Mouse (Mus musculus) embryonic facial prominence, embryonic 12.5 days (tissue): ENCODE measurements at regions not wholly inside any gene's neighbourhood (a gene's known extent, or its start where the extent isn't known, plus 50 kb on each side); places are given as distances from the start of the nearest gene placed in this dataset.

Source experiments
- ATAC-seq: fragments of 200-750 bp; cut with Nextera tagmentation; 2 replicates; pipeline ENCODE4 v1.8.0; 2017; ENCODE audit not compliant: insufficient number of reproducible peaks, insufficient read depth, low FRiP score, low TSS enrichment
- H3K27ac ChIP-seq: fragments of 300-500 bp; sonication (generic); 2 replicates; pipeline ENCODE4 v1.5.1; 2016; ENCODE audit warnings: mild to moderate bottlenecking
- H3K27me3 ChIP-seq: fragments of 300-500 bp; sonication (generic); 2 replicates; pipeline ENCODE4 v1.6.1; 2016; ENCODE audit warnings: mild to moderate bottlenecking, moderate library complexity
- H3K36me3 ChIP-seq: fragments of 300-500 bp; sonication (generic); 2 replicates; pipeline ENCODE4 v1.6.1; 2016; ENCODE audit warnings: mild to moderate bottlenecking
- H3K4me1 ChIP-seq: fragments of 300-500 bp; sonication (generic); 2 replicates; pipeline ENCODE4 v1.6.1; 2016
- H3K4me2 ChIP-seq: fragments of 300-500 bp; sonication (generic); replicated peaks from 2 replicates; pipeline ENCODE4 v1.6.1; 2016; ENCODE audit warnings: mild to moderate bottlenecking, moderate library complexity
- H3K4me3 ChIP-seq: fragments of 300-500 bp; sonication (generic); 2 replicates; pipeline ENCODE4 v1.5.1; 2016; ENCODE audit warnings: mild to moderate bottlenecking
- H3K9ac ChIP-seq: fragments of 300-500 bp; sonication (generic); 2 replicates; pipeline ENCODE4 v1.6.1; 2016; ENCODE audit warnings: mild to moderate bottlenecking, moderate library complexity
- H3K9me3 ChIP-seq: fragments of 300-500 bp; sonication (generic); 2 replicates; pipeline ENCODE4 v1.6.1; 2016; ENCODE audit warnings: mild to moderate bottlenecking, moderate library complexity
- WGBS: fragments of 180-500 bp; shearing (Covaris S2); methylation state at CpG from one replicate; pipeline ENCODE4 v1.1.7; 2016; 5-methylcytosine and 5-hydroxymethylcytosine counted together

DNA sequence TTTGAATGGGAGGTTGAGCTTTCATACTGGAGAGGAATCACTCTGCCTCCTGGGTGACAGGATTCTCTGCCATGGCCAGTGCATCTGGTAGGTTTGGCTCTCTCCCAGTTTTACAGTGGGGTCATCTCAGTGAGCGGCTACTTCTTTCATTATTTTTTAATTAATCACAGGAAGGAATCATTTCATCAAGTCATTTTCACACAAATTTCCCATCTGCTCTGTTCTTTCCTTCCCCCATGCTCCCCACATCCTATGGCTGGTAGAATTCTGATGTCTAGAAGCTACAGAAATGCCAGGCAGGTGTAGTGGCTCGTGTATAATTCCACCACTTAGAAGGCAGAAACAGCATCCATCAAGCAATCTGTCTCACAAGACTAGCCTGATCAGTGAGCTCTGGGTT, 56.1 kb upstream of the Kctd3 start:
- no peak overlapping the region for H3K4me3 ChIP-seq
- H3K27ac ChIP-seq, result no peak overlapping the region
- H3K36me3 ChIP-seq, result no peaks in the 10 kb centered on the region
- H3K9ac ChIP-seq, result no peak overlapping the region
- no peaks in the 10 kb centered on the region for H3K9me3 ChIP-seq
- 0 out of 2 replicates have a peak, but pooled peaks cover 4% of the 10 kb centered on the region for H3K4me1 ChIP-seq
- 82% methylated on average over 2 of the region's 2 CpGs for WGBS
- no peaks in the 10 kb centered on the region for H3K27me3 ChIP-seq
- no peak for ATAC-seq
- H3K4me2 ChIP-seq, result no peak overlapping the region

DNA sequence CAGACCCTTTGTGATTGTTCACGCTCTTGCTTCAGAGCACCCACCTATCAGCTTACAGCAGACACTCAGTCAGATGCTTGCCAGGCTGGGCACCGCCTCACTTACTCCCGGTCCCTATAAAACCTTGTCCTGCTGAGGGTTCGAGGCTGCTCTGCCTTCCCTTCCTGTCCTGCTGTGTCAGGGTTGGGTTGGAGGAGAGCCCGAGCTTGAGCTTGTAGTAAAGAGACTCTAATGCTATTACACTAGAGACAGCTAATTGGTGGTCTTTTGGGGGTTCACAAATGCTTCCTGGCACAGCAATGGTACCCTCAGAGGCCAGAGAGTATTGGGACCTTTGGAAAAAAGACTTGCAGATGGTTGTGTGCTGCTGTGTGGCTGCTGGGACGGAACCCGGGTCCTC, 55.6 kb upstream of the Kctd3 start:
- H3K9me3 ChIP-seq, result no peaks in the 10 kb centered on the region
- H3K36me3 ChIP-seq, result no peaks in the 10 kb centered on the region
- no peak for ATAC-seq
- no peak overlapping the region for H3K9ac ChIP-seq
- 0 out of 2 replicates have a peak, but pooled peaks cover 4% of the 10 kb centered on the region for H3K4me1 ChIP-seq
- 78% methylated on average over 7 of the region's 7 CpGs for WGBS
- H3K4me3 ChIP-seq, result no peak overlapping the region
- no peaks in the 10 kb centered on the region for H3K27me3 ChIP-seq
- H3K4me2 ChIP-seq, result no peak overlapping the region
- no peak overlapping the region for H3K27ac ChIP-seq
